Mouse (Mus musculus): Measurements from ENCODE around the gene Ank2. TPM values are rescaled to one million over a fixed set of nuclear protein-coding genes. Genes with fewer than 3 reads are reported as not detected.
A peak's percentile ranks its signal among the peaks of the same experiment; 100 is the strongest.

The Ank2 gene
- polyA plus RNA-seq, 1 experiment from 2014 or later: 24.9 TPM

GRCm38 (mm10) chr3:126886090-126886489 is 613.1 kb downstream of the Ank2 start:
- H3K4me2 ChIP-seq (replicated peaks): no peak overlapping the region
- ATAC-seq: no peak
- WGBS: 69% methylated on average over 4 of the region's 4 CpGs

DNA sequence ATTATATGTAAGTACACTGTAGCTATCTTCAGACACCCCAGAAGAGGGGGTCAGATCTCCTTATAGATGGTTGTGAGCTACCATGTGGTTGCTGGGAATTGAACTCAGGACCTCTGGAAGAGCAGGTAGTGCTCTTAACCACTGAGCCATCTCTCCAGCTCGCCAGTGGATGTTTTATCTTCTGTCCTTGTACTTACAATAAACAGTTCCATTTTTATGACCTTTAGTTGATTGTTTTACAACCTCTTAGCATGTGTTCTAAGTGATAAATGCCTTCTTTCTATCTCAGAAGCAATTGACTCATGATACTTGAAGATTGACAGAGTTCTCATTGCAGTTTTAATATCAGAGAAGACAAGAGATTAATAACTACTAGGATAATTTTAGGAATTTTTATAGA is 620.9 kb downstream of the Ank2 start:
- no peak overlapping the region for H3K27ac ChIP-seq
- no peak overlapping the region for H3K4me3 ChIP-seq (replicated peaks)
- WGBS: 31% methylated on average over 1 of the region's 1 CpGs
- ATAC-seq: peak; percentile 97
- H3K9me3 ChIP-seq: no peaks in the 10 kb centered on the region
- no peaks in the 10 kb centered on the region for H3K27me3 ChIP-seq (replicated peaks)
- H3K4me1 ChIP-seq (replicated peaks): no peaks in the 10 kb centered on the region
- H3K36me3 ChIP-seq: no peaks in the 10 kb centered on the region
- H3K4me2 ChIP-seq (replicated peaks): no peak overlapping the region
- no peak overlapping the region for H3K9ac ChIP-seq

More at GRCm38 (mm10) chr3:126886090-126886489, 613.1 kb downstream of the Ank2 start:
- Histone ChIP-seq H3K9me3 (no peaks in the 10 kb centered on the region), H3K4me1 (replicated peaks) (no peaks in the 10 kb centered on the region), H3K27ac (no peak overlapping the region), H3K27me3 (replicated peaks) (no peaks in the 10 kb centered on the region), H3K9ac (no peak overlapping the region), H3K4me3 (replicated peaks) (no peak overlapping the region), H3K36me3 (no peaks in the 10 kb centered on the region)

MicroRNA genes within 50 kb of the gene (microRNA counts, 519-probe panel; counts per million panel counts)
- microRNA mmu-miR-302a (97.1 counts per million, percentile 29 among the panel's probes with 10 or more counts), microRNA mmu-miR-302b (97.1 counts per million, percentile 29 among the panel's probes with 10 or more counts), microRNA mmu-miR-302c (97.1 counts per million, percentile 29 among the panel's probes with 10 or more counts), microRNA mmu-miR-302d (1,422 counts per million, percentile 33 among the panel's probes with 10 or more counts), microRNA mmu-miR-367 (2,415 counts per million, percentile 62 among the panel's probes with 10 or more counts)

Other genes with a start within 250 kb of the Ank2 start
- 48.5 and 53.3 TPM in 2 replicates for gene Larp7, start 54.0 kb upstream of the Ank2 start, polyA plus RNA-seq (2015; fragmentation: Nextera tagmentation; extraction: Ambion mirVana)
- gene Zgrf1, start 54.1 kb upstream of the Ank2 start, polyA plus RNA-seq (2015; fragmentation: Nextera tagmentation; extraction: Ambion mirVana): 5.2 and 5.4 TPM in 2 replicates
- gene Neurog2, start 133.8 kb upstream of the Ank2 start, polyA plus RNA-seq (2015; fragmentation: Nextera tagmentation; extraction: Ambion mirVana): 0.19 TPM in 1 of 2 replicates, not detected in the other

Data from intestine, embryonic 15.5 days (tissue).